Mouse (Mus musculus): ENCODE data around the gene H2-M10.4. TPM values are rescaled to one million over a fixed set of nuclear protein-coding genes. Genes with fewer than 3 reads are reported as not detected.
A peak's percentile ranks its signal among the peaks of the same experiment; 100 is the strongest.

The H2-M10.4 gene
- total and polyA plus RNA-seq, 3 experiments: not detected

DNA sequence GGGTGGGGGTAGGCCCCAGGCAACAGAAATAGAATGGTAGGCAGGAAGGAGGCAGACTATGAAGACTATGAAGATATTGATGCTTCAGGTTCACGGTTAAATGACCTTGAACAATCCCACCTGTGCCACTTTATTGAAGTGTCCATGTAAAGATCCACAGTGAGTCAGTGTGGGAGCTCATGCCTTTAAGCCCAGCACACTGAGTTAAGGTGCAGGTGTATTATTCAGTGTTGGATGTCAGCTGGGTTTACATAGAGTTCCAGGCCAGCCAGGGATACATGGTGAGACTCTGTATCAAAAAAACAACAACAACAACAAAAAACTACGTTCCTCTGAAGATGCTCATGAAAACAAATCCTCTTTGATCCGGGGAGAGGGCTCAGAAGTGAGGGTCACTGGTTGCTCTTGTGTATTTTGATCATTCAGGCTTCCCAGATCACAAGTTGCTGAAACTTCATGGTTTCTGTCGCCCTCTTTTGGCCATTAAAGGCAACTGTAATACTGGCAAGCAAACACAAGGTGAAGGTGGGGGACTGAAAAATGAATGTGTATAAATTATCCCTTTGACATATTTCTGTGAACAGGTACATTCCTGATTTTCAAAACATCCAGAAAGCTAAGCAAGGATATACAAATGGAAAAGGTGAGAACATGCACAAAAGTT lies 43.9 kb downstream of the H2-M10.4 start:
- no peaks in the 10 kb centered on the region for H3K79me2 ChIP-seq (ENCODE audit: control insufficient read depth, insufficient read depth, low read length, poor library complexity)
- DNase-seq (ENCODE audit: low read depth, low spot score): peak; percentile 52
- TF ChIP-seq ZC3H11A (IDR thresholded peaks at IDR 0.05; ENCODE audit: low read depth, low read length) (peak; percentile 18; the same call in 1 of the 2 replicates), POLR2AphosphoS2 (IDR thresholded peaks at IDR 0.05; ENCODE audit: low read length) (no peak), RAD21 (IDR thresholded peaks at IDR 0.05; ENCODE audit: low read depth, low read length) (peak; percentile 76), SMC3 (IDR thresholded peaks at IDR 0.05; ENCODE audit: low read depth, low read length) (peak; percentile 64), ZMIZ1 (IDR thresholded peaks at IDR 0.05; ENCODE audit: low read depth, low read length) (no peak), CTCF (IDR thresholded peaks at IDR 0.05 in 2 of 3, conservative IDR thresholded peaks at IDR 0.05 in 1 of 3; ENCODE audit: control insufficient read depth in 1 of 3, insufficient read depth in 1 of 3, low read depth in 2 of 3, low read length in 3 of 3, poor library complexity in 1 of 3, severe bottlenecking in 1 of 3) (peak; percentile 37 to 73 (median 57)), EP300 (IDR thresholded peaks at IDR 0.05; ENCODE audit: low read depth in 1 of 2, low read length in 2 of 2) (no peak)
- no peaks in the 10 kb centered on the region for H3K36me3 ChIP-seq (ENCODE audit: control insufficient read depth in 1 of 2, insufficient read depth in 2 of 2, low read length in 2 of 2)
- no peak overlapping the region for H3K27ac ChIP-seq (ENCODE audit: control insufficient read depth, low read depth, low read length)
- no peak overlapping the region for H3K4me3 ChIP-seq (ENCODE audit: control insufficient read depth in 1 of 2, insufficient read depth in 1 of 2, low read depth in 2 of 2, low read length in 2 of 2)
- H3K4me1 ChIP-seq (ENCODE audit: control insufficient read depth in 1 of 2, insufficient read depth in 2 of 2, low read length in 2 of 2): no peaks in the 10 kb centered on the region
- H3K27me3 ChIP-seq (ENCODE audit: control insufficient read depth in 1 of 2, insufficient read depth in 2 of 2, low read length in 2 of 2): no peaks in the 10 kb centered on the region
- no peaks in the 10 kb centered on the region for H3K9me3 ChIP-seq (replicated peaks; ENCODE audit: insufficient read depth, low read length)
- H3K9ac ChIP-seq (ENCODE audit: control insufficient read depth, low read depth, low read length, poor library complexity, severe bottlenecking): no peak overlapping the region

DNA sequence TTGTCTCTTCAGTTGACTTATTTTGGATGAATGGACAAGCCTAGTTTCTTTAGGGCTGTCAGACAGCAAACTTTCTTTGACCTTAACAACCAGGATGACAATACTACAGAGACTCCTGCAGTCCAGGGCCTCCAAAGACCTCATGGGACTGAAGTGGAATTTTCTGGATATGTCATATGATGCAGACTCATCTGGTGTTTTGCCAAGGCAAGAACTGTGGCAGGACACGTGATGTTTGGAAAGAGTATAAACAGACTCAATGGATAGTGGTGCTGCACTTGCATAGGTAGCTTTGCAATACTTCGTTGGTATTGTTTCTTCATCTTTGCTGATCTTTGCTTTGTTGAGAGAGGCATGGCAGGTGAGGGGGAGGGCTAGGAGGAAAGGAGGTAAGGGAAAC lies 44.7 kb downstream of the H2-M10.4 start:
- H3K4me3 ChIP-seq (ENCODE audit: control insufficient read depth in 1 of 2, insufficient read depth in 1 of 2, low read depth in 2 of 2, low read length in 2 of 2): no peak overlapping the region
- H3K79me2 ChIP-seq (ENCODE audit: control insufficient read depth, insufficient read depth, low read length, poor library complexity): no peaks in the 10 kb centered on the region
- TF ChIP-seq ZC3H11A (IDR thresholded peaks at IDR 0.05; ENCODE audit: low read depth, low read length) (no peak), NELFE (IDR thresholded peaks at IDR 0.05; ENCODE audit: low read depth, low read length) (no peak), POLR2AphosphoS2 (IDR thresholded peaks at IDR 0.05; ENCODE audit: low read length) (no peak), CHD1 (IDR thresholded peaks at IDR 0.05; ENCODE audit: low read depth, low read length) (no peak), TAL1 (IDR thresholded peaks at IDR 0.05; ENCODE audit: low read length) (no peak), BHLHE40 (IDR thresholded peaks at IDR 0.05; ENCODE audit: borderline replicate concordance, low read depth, low read length) (no peak), MEF2A (IDR thresholded peaks at IDR 0.05; ENCODE audit: extremely low read depth, insufficient replicate concordance, low read depth, low read length, poor library complexity, severe bottlenecking) (no peak), ZMIZ1 (IDR thresholded peaks at IDR 0.05; ENCODE audit: low read depth, low read length) (no peak), MYC (IDR thresholded peaks at IDR 0.05; ENCODE audit: low read depth, low read length) (no peak), E2F4 (IDR thresholded peaks at IDR 0.05; ENCODE audit: borderline replicate concordance, low read depth, low read length) (no peak)
- H3K4me1 ChIP-seq (ENCODE audit: control insufficient read depth in 1 of 2, insufficient read depth in 2 of 2, low read length in 2 of 2): no peaks in the 10 kb centered on the region
- H3K27ac ChIP-seq (ENCODE audit: control insufficient read depth, low read depth, low read length): no peak overlapping the region
- H3K9me3 ChIP-seq (replicated peaks; ENCODE audit: insufficient read depth, low read length): no peaks in the 10 kb centered on the region
- H3K27me3 ChIP-seq (ENCODE audit: control insufficient read depth in 1 of 2, insufficient read depth in 2 of 2, low read length in 2 of 2): no peaks in the 10 kb centered on the region
- H3K36me3 ChIP-seq (ENCODE audit: control insufficient read depth in 1 of 2, insufficient read depth in 2 of 2, low read length in 2 of 2): no peaks in the 10 kb centered on the region
- DNase-seq (ENCODE audit: low read depth, low spot score): no peak
- H3K9ac ChIP-seq (ENCODE audit: control insufficient read depth, low read depth, low read length, poor library complexity, severe bottlenecking): no peak overlapping the region

All from MEL (cell line).